Mouse (Mus musculus): Measurements from ENCODE around the gene Cyp51.

DNA sequence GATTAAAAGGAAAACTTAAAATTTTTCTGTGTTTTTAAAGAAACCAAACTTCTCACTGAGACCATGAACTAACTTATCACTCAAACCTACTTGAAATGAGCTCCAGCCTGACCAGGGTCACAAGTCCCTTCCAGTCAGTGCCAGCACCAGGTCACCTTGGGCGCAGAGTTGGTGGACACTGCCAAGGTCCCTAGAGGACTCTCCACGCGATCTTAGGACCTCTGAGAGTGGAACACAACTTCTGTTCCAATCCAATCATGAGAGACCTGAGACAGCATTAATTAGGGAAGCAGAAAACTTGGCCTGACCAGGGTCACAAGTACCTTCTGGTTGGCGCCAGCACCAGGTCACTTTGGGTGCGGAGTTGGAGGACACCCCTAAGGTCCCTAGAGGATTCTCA, 10.1 kb downstream of the Cyp51 start:
- TF ChIP-seq CTCF (IDR thresholded peaks at IDR 0.05; ENCODE audit: low read depth, low read length) (no peak), TAL1 (conservative IDR thresholded peaks at IDR 0.05; ENCODE audit: low read depth, low read length) (no peak), GATA2 (IDR thresholded peaks at IDR 0.05; ENCODE audit: borderline replicate concordance, low read depth, low read length) (no peak)

All from G1E (cell line).